Mouse (Mus musculus) midbrain, embryonic 10.5 days (tissue): Measurements from ENCODE around the gene Dync1li1. TPM values are rescaled to one million over a fixed set of nuclear protein-coding genes. Genes with fewer than 3 reads are reported as not detected.
A peak's percentile ranks its signal among the peaks of the same experiment; 100 is the strongest.
"Not testable (repeated sequence)": the region's sequence is repeated elsewhere in the genome, so short reads cannot be mapped to it uniquely, and the experiment has no call there.

Experiments
- DNase-seq: peaks from one replicate; pipeline ENCODE4 v3.0.0-alpha.2; 2017; ENCODE audit warnings: low spot score
- H3K27ac ChIP-seq: fragments of 300-500 bp; sonication (generic); replicated peaks from 2 replicates; pipeline ENCODE4 v1.5.1; 2016; ENCODE audit warnings: mild to moderate bottlenecking
- H3K27me3 ChIP-seq: fragments of 300-500 bp; sonication (generic); 2 replicates; pipeline ENCODE4 v1.6.1; 2016; ENCODE audit warnings: low read depth, mild to moderate bottlenecking; ENCODE audit not compliant: poor library complexity, severe bottlenecking
- H3K36me3 ChIP-seq: fragments of 300-500 bp; sonication (generic); 2 replicates; pipeline ENCODE4 v1.6.1; 2016; ENCODE audit warnings: mild to moderate bottlenecking, moderate library complexity
- H3K4me1 ChIP-seq: fragments of 300-500 bp; sonication (generic); 2 replicates; pipeline ENCODE4 v1.6.1; 2016
- H3K4me3 ChIP-seq: fragments of 300-500 bp; sonication (generic); 2 replicates; pipeline ENCODE4 v1.5.1; 2016; ENCODE audit warnings: mild to moderate bottlenecking, moderate library complexity
- H3K9me3 ChIP-seq: fragments of 300-500 bp; sonication (generic); replicated peaks from 2 replicates; pipeline ENCODE4 v1.6.1; 2016; ENCODE audit warnings: mild to moderate bottlenecking
- WGBS: fragments of 180-500 bp; shearing (Covaris S2); methylation state at CpG from one replicate; pipeline ENCODE4 v1.1.7; 2016; 5-methylcytosine and 5-hydroxymethylcytosine counted together
- polyA plus RNA-seq: library from polyadenylated mRNA; unstranded; fragments of >200 nt; fragmentation: Nextera tagmentation; extraction: Ambion mirVana; gene quantifications from 2 replicates; pipeline ENCODE4 v1.2.1, GENCODE M21; 2016

Gene Dync1li1
- polyA plus RNA-seq, 1 experiment from 2014 or later: 86.9 TPM

DNA sequence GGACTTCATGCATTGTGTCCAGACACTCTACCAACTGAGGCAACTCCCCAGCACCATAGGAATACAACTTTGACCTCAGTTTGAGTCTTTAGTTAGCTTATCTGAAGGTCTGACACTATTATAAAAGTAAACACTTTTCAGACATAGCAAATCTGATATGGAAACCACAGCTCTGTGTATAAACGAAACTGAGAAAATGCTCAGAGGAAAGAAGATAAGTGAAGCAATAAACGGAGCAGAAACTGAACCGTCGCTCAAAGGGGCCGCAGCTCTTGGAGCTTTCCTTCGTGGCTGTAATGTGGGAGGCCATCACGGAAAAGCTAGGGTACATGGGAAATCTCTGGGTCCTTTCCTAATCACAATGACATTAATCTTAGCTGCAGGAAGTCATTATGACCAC lies 2.3 kb upstream of the Dync1li1 start:
- Histone ChIP-seq H3K4me3 (no peak overlapping the region), H3K27ac (no peak overlapping the region), H3K36me3 (peaks cover 8% of the 10 kb centered on the region), H3K9me3 (no peaks in the 10 kb centered on the region), H3K4me1 (peaks cover 34% of the 10 kb centered on the region), H3K27me3 (no peaks in the 10 kb centered on the region)
- WGBS: 93% methylated on average over 7 of the region's 7 CpGs
- no peak for DNase-seq

DNA sequence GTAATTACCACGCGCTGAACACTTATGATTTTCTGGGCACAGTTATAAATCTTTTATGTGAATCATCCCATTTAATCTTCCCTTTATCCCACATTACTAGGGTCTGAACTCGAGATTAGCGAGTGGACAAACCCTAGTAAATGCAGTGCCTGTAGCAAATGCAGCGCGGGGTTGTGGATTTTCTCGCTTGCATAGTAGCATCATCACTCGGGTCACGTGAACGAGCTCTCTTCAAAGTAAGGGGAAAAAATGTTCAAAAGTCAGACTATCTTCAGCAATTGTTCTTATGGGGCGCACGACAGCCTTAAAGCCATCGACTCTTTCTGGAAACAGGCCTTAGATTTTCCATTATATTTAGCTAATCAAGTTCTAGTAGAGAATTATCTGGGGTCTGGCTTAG lies 951 bp upstream of the Dync1li1 start:
- DNase-seq: no peak
- H3K9me3 ChIP-seq: no peaks in the 10 kb centered on the region
- H3K27me3 ChIP-seq: no peaks in the 10 kb centered on the region
- H3K36me3 ChIP-seq: peaks cover 21% of the 10 kb centered on the region
- H3K4me3 ChIP-seq: peak overlapping the region; percentile 97
- 82% methylated on average over 13 of the region's 13 CpGs for WGBS
- peaks cover 34% of the 10 kb centered on the region for H3K4me1 ChIP-seq
- H3K27ac ChIP-seq: no peak overlapping the region

DNA sequence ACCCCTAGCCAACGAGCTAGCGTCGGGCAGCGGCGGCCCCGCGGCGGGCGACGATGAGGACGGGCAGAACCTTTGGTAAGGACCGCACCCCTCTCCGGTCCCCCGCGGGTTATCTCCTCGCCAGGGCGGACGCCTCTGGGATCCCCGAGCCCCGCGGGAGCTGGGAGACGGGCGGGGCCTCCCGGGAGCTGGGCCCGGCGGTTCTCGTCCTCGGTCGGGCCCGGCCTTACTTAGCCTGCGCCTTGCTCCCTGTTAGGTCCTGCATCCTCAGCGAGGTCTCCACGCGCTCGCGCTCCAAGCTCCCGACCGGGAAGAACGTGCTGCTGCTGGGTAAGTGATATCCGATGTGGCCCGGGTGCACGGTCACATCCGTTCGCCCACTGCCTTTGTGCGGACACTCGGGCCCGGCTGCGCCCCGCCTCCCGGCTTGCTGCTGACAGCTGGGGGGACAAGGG lies 390 bp downstream of the Dync1li1 start:
- Histone ChIP-seq H3K4me1 (peaks cover 34% of the 10 kb centered on the region), H3K27ac (peak overlapping the region; percentile 96), H3K9me3 (no peaks in the 10 kb centered on the region), H3K27me3 (no peaks in the 10 kb centered on the region), H3K4me3 (peak overlapping the region; percentile 97), H3K36me3 (peaks cover 34% of the 10 kb centered on the region)
- DNase-seq: peak; percentile 67
- WGBS: under 1% methylated on average over 50 of the region's 50 CpGs

DNA sequence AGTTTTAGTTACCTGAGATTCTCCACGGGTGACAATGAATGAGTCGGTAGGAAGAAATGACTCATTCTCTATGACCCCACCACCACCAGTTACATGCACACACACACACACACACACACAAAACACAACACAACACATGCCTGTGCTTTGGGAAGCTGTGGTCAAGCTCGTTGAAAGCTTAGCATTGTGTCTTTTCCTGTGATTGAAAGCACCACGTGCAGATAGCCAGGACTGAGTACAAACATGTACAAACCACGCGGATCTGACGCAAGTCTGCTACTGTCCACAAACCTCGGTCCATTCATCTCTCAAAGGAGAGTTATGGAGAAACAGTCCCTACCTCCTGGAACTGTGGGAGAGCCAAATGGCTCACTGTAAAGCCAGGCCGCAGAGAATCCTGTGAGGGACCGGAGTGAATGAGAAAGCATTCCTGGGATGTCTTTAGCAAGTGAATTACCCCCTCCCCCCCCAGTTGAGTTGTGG lies 1.6 kb downstream of the Dync1li1 start:
- 15% methylated on average over 10 of the region's 10 CpGs for WGBS
- peak overlapping the region; percentile 97 for H3K4me3 ChIP-seq
- no peaks in the 10 kb centered on the region for H3K27me3 ChIP-seq
- DNase-seq: no peak
- H3K4me1 ChIP-seq: peaks cover 34% of the 10 kb centered on the region
- H3K27ac ChIP-seq: no peak overlapping the region
- peaks cover 46% of the 10 kb centered on the region for H3K36me3 ChIP-seq
- H3K9me3 ChIP-seq: no peaks in the 10 kb centered on the region

DNA sequence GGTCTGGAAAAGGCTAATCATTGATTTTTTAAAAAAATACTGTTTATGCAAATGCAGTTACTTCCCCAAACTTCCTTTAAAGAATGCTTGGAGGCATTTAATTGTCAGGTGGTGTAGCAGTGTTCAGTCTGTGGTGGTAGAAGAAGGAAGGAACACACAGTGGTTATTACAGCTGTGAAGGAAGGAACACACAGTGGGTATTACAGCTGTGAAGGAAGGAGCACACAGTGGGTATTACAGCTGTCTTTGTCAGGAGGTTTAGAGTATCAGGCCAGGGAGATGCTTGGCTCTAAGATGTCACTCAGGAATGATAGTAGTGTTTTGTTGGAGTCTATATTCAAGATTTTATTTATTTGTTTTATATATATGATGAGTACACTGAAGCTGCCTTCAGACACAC lies 2.5 kb downstream of the Dync1li1 start:
- Histone ChIP-seq H3K36me3 (peaks cover 50% of the 10 kb centered on the region), H3K9me3 (no peaks in the 10 kb centered on the region), H3K4me3 (no peak overlapping the region), H3K4me1 (peaks cover 34% of the 10 kb centered on the region), H3K27ac (no peak overlapping the region), H3K27me3 (no peaks in the 10 kb centered on the region)
- no peak for DNase-seq

DNA sequence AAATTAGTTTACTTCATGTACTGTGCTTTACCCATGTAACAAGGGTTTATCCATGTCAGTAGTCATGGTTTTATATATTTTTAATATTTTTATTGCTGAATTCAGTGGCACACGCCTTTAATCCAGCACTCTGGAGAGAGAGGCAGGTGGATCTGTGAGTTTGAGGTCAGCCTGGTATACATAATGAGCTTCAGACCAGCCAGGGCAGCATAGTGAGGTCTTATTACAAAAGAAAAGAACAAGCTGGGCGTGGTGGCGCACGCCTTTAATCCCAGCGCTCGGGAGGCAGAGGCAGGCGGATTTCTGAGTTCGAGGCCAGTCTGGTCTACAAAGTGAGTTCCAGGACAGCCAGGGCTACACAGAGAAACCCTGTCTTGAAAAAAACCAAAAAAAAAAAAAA lies 7.1 kb downstream of the Dync1li1 start:
- not testable (repeated sequence) for H3K27ac ChIP-seq, H3K27me3 ChIP-seq, H3K9me3 ChIP-seq, H3K4me1 ChIP-seq, DNase-seq, H3K4me3 ChIP-seq
- peaks cover 74% of the 10 kb centered on the region for H3K36me3 ChIP-seq
- 96% methylated on average over 8 of the region's 8 CpGs for WGBS

DNA sequence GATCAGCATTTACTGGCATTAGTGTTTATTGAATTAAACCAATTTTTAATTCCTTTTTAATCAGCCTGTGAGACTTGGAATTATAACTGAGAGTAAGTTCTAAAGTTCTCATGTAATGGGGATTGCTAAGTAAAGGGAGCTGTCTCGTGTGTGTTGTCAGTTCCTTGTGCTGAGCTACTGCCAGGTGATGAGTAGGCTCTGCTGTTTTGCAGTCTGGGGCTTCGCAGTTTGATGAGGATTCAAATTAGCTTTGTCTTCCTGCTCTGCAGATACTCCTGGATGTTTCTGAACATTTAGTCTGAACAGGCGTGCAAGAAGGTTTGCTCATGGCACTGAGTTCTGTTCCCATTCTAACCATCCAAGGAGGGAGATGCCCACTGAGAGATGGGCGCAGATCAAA lies 8.5 kb downstream of the Dync1li1 start:
- no peak for DNase-seq
- Histone ChIP-seq H3K36me3 (peaks cover 76% of the 10 kb centered on the region), H3K27me3 (no peaks in the 10 kb centered on the region), H3K4me3 (no peak overlapping the region), H3K27ac (no peak overlapping the region), H3K4me1 (no peaks in the 10 kb centered on the region), H3K9me3 (no peaks in the 10 kb centered on the region)
- 94% methylated on average over 4 of the region's 4 CpGs for WGBS

DNA sequence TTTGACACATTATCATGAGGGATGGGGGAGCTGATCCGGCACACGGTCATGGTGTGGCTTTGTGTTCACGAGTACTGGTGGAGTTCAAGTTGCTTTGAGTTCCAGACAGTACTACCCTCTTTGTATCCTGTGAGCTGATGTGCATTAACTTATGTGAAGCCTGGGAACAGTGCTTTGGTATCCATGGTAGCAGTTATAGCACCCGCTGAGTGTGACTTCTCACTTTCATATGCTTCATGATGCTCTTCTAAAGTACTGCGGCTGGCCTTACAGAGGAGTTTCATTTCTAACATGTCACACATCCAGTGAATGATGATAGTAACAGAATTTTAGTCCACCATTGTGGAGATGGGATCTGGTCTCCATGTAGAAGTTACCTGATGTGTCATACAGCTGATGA lies 9.3 kb downstream of the Dync1li1 start:
- no peak for DNase-seq
- peaks cover 69% of the 10 kb centered on the region for H3K36me3 ChIP-seq

DNA sequence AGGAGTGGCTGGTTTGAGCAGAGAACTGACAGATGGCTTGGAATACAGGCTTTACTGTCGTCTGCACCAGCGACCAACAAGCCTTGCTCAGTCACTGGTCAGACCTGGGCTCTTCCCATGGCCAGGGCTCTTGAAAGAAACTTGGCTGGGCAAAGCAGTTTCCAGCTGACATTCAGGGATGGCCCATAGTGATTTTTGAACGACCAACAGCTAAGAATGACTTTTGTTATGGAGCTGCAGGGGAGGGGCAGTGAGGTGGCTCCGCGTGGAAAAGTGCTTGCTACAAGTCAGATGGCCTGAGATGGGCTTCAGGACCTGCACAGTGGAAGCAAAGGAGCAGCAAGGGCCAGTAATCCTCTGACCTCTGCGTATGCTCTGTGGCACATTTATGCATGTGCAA lies 10.7 kb downstream of the Dync1li1 start:
- Histone ChIP-seq H3K27me3 (no peaks in the 10 kb centered on the region), H3K36me3 (peaks cover 59% of the 10 kb centered on the region), H3K4me1 (no peaks in the 10 kb centered on the region), H3K9me3 (no peaks in the 10 kb centered on the region), H3K4me3 (no peak overlapping the region), H3K27ac (no peak overlapping the region)
- WGBS: 83% methylated on average over 6 of the region's 6 CpGs
- no peak for DNase-seq

More for the DNA sequence above, 9.3 kb downstream of the Dync1li1 start:
- Histone ChIP-seq H3K4me3 (no peak overlapping the region), H3K9me3 (no peaks in the 10 kb centered on the region), H3K27ac (no peak overlapping the region), H3K27me3 (no peaks in the 10 kb centered on the region), H3K4me1 (no peaks in the 10 kb centered on the region)
- WGBS: 96% methylated on average over 5 of the region's 5 CpGs

DNA sequence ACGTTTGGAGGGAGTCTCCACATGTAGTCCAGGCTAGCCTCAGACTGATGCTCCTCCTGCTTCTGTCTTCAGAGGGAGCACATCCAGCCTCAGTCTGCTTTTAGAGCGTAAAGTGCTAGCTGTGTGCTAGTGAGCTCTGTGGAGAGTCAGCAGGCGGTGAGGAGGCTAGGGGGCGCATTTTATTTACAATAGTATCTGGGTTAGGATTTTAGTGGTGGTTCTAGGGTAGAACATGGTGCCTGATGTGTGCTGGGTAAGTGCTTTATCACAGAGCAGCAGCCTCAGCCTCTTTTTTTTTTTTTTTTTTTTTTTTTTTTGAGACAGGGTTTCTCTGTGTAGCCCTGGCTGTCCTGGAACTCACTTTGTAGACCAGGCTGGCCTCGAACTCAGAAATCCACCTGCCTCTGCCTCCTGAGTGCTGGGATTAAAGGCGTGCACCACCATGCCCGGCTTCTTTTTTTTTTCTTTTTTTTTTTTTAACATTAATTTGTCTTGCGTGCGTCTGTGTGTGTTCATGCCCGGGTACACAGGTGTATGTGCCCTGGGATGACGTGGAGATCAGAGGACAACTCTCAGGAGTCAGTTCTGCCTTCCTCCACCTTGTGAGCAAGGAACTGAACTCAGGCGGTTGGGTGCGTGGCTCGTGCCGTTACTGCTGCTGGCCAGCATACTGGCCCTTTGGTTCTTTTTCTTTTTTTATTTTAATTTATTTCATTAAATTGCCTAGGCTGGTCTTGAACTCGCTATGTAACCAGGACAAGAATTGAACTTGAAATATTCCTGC lies 11.5 kb downstream of the Dync1li1 start:
- Histone ChIP-seq H3K36me3 (peaks cover 59% of the 10 kb centered on the region), H3K4me1 (no peaks in the 10 kb centered on the region), H3K9me3 (no peaks in the 10 kb centered on the region), H3K27ac (no peak overlapping the region), H3K27me3 (no peaks in the 10 kb centered on the region), H3K4me3 (no peak overlapping the region)
- DNase-seq: no peak
- WGBS: 94% methylated on average over 16 of the region's 16 CpGs

DNA sequence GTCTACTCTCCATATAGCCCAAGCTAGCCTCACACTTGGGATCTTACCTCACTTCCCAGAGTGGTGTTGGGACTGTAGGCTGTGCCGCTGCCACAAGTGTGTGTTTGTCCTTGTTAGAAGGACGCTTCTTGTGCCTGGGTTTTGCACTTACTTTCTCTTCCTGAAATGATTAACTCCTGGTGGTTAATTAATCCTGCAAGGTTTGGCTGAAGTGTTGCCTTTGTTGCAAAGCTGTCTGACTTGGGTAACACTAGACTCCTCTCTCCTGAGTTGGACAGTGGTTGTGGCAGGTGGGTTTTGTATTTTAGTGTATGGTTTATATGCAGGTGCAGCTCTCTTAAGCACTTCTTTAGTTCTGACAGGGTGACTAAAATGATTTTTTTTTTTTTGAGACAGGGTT lies 12.4 kb downstream of the Dync1li1 start:
- Histone ChIP-seq H3K27me3 (no peaks in the 10 kb centered on the region), H3K36me3 (peaks cover 63% of the 10 kb centered on the region), H3K27ac (no peak overlapping the region), H3K4me1 (no peaks in the 10 kb centered on the region), H3K4me3 (no peak overlapping the region), H3K9me3 (peaks cover 3% of the 10 kb centered on the region; the same call in 1 of the 2 replicates)
- no peak for DNase-seq
- WGBS: 91% methylated on average over 2 of the region's 2 CpGs

DNA sequence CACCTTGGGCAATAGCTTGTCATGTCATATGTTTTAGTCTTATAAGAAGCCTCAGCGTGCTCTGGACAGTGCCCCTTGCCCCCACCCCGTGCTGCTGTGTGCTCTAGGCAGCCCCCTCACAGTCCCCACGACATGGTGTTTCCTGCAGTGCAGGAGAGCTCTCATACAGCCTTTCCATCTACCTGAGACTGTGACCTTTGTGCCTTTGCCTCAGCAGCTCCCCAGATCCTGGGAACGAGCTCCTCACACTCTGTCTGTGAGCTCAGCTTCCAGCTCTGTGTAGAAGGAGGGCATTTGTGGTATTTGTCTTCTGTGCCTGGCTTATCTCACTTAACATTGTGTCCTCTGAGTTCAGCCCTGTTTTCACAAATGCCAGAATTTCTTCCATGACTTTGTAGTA lies 13.3 kb downstream of the Dync1li1 start:
- DNase-seq: no peak
- H3K27ac ChIP-seq: no peak overlapping the region
- peaks cover 66% of the 10 kb centered on the region for H3K36me3 ChIP-seq
- no peak overlapping the region for H3K4me3 ChIP-seq
- no peaks in the 10 kb centered on the region for H3K4me1 ChIP-seq
- H3K9me3 ChIP-seq: peaks cover 5% of the 10 kb centered on the region; the same call in 1 of the 2 replicates
- 95% methylated on average over 4 of the region's 4 CpGs for WGBS
- no peaks in the 10 kb centered on the region for H3K27me3 ChIP-seq

DNA sequence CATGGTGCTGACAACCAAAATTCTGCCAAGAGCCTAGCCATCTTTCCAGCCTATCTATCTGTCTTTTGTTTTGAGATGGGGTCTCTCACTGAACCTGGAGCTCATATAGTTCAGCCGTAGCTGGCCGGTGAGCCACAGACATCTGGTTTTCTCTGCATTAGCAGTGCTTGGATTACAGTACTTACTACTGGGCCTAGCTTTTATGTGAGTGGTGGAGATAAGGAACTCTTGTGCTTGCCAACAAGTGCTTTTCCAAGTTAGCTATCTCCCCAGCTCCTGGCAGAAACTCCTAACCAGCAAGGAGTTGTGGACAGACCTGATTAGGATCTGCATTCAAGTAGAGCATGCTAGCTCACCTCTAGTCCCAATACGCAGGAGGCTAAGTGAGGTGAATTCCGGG lies 19.2 kb downstream of the Dync1li1 start:
- Histone ChIP-seq H3K9me3 (peaks cover 5% of the 10 kb centered on the region; the same call in 1 of the 2 replicates), H3K36me3 (peaks cover 87% of the 10 kb centered on the region), H3K4me1 (no peaks in the 10 kb centered on the region), H3K27ac (no peak overlapping the region), H3K4me3 (no peak overlapping the region), H3K27me3 (no peaks in the 10 kb centered on the region)
- 94% methylated on average over 4 of the region's 4 CpGs for WGBS
- no peak for DNase-seq
